Mouse (Mus musculus): ENCODE results near the gene Ppm1h.
A peak's percentile ranks its signal among the peaks of the same experiment; 100 is the strongest.

Ppm1h gene

GRCm38 (mm10) chr10:122807127-122808105 lies 128.9 kb downstream of the Ppm1h start:
- peak; percentile 33 to 64 for DNase-seq (ENCODE audit: low spot score in 2 of 2)

- peak; percentile 44 to 54 for DNase-seq (ENCODE audit: low spot score in 2 of 2)
Measured at GRCm38 (mm10) chr10:122808186-122808585, 129.6 kb downstream of the Ppm1h start.

GRCm38 (mm10) chr10:122809851-122810250 lies 131.3 kb downstream of the Ppm1h start:
- no peak for DNase-seq (ENCODE audit: low spot score in 2 of 2)

GRCm38 (mm10) chr10:122815094-122815493 lies 136.5 kb downstream of the Ppm1h start:
- DNase-seq (ENCODE audit: low spot score in 2 of 2), result peak in 1 of 2 experiments; percentile 48

GRCm38 (mm10) chr10:122817741-122818140 lies 139.2 kb downstream of the Ppm1h start:
- no peak for DNase-seq (ENCODE audit: low spot score in 2 of 2)

GRCm38 (mm10) chr10:122819808-122820207 lies 141.2 kb downstream of the Ppm1h start:
- DNase-seq (ENCODE audit: low spot score in 2 of 2), result no peak

- DNase-seq (ENCODE audit: low spot score in 2 of 2), result no peak
Measured at GRCm38 (mm10) chr10:122821549-122821948, 143.0 kb downstream of the Ppm1h start.

- DNase-seq (ENCODE audit: low spot score in 2 of 2), result no peak
Measured at GRCm38 (mm10) chr10:122823642-122824041, 145.1 kb downstream of the Ppm1h start.

GRCm38 (mm10) chr10:122826696-122827331 lies 148.3 kb downstream of the Ppm1h start:
- DNase-seq (ENCODE audit: low spot score in 2 of 2), result peak in 1 of 2 experiments; percentile 24

GRCm38 (mm10) chr10:122827719-122828414 lies 149.3 kb downstream of the Ppm1h start:
- DNase-seq (ENCODE audit: low spot score in 2 of 2), result no peak

GRCm38 (mm10) chr10:122829801-122830217 lies 151.2 kb downstream of the Ppm1h start:
- no peak for DNase-seq (ENCODE audit: low spot score in 2 of 2)

GRCm38 (mm10) chr10:122830638-122831037 lies 152.1 kb downstream of the Ppm1h start:
- no peak for DNase-seq (ENCODE audit: low spot score in 2 of 2)

- no peak for DNase-seq (ENCODE audit: low spot score in 2 of 2)
Measured at GRCm38 (mm10) chr10:122842014-122842413, 163.5 kb downstream of the Ppm1h start.

GRCm38 (mm10) chr10:122842961-122843360 lies 164.4 kb downstream of the Ppm1h start:
- no peak for DNase-seq (ENCODE audit: low spot score in 2 of 2)

- DNase-seq (ENCODE audit: low spot score in 2 of 2), result no peak
Measured at GRCm38 (mm10) chr10:122845471-122845870, 166.9 kb downstream of the Ppm1h start.

- DNase-seq (ENCODE audit: low spot score in 2 of 2), result no peak
Measured at GRCm38 (mm10) chr10:122846476-122846875, 167.9 kb downstream of the Ppm1h start.

GRCm38 (mm10) chr10:122848020-122848457 lies 169.5 kb downstream of the Ppm1h start:
- no peak for DNase-seq (ENCODE audit: low spot score in 2 of 2)

GRCm38 (mm10) chr10:122851267-122852160 lies 173.0 kb downstream of the Ppm1h start:
- peak; percentile 36 to 73 for DNase-seq (ENCODE audit: low spot score in 2 of 2)

- DNase-seq (ENCODE audit: low spot score in 2 of 2), result no peak
Measured at GRCm38 (mm10) chr10:122854571-122854970, 176.0 kb downstream of the Ppm1h start.

GRCm38 (mm10) chr10:122855149-122855548 lies 176.6 kb downstream of the Ppm1h start:
- no peak for DNase-seq (ENCODE audit: low spot score in 2 of 2)

All from left cerebral cortex, adult 9 months (tissue).